Mouse (Mus musculus): Measurements from ENCODE around the gene Ly86. TPM values are rescaled to one million over a fixed set of nuclear protein-coding genes. Genes with fewer than 3 reads are reported as not detected.

Gene Ly86
- total and polyA plus RNA-seq, 3 experiments, result 172 to 427 (median 290) TPM

DNA sequence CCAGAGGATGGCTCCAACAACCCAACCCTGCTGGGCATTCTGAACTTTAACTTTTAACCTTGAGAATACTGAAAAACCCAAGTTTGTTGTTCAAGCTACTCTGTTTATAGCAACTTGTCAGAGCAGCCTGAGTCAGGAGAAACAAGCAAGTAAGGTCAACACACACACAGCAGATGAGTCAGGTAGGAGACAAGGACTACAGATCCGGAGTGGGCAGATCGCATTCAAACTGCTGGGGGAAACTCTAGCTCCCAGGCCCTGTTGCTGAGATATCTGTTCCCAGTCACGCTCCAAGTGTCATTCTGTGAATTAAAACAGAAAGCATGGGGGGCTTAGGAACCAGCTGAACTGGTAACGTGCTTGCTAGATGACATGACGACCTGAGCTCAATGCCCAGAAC, 4.0 kb downstream of the Ly86 start:
- H3K27ac ChIP-seq (ENCODE audit: insufficient read depth, low read depth), result no peak overlapping the region
- H3K4me1 ChIP-seq (ENCODE audit: control insufficient read depth in 1 of 2, insufficient read depth in 2 of 2), result peaks cover 6 to 45% of the 10 kb centered on the region in 2 experiments
- dilution Hi-C loops (cut with MboI; ENCODE audit: extremely low pct_ligation_motif_present, extremely low pct_unique_long_range_greater_than_20kb, low sequenced_read_pairs) (no loop called here), in situ Hi-C loops (cut with MboI; ENCODE audit: low pct_ligation_motif_present, low pct_unique_long_range_greater_than_20kb, low sequenced_read_pairs) (no loop called here)
- H3K79me2 ChIP-seq (replicated peaks; ENCODE audit: control insufficient read depth, extremely low read depth, insufficient read depth, poor library complexity, severe bottlenecking), result peaks cover 44% of the 10 kb centered on the region
- H3K9ac ChIP-seq (ENCODE audit: insufficient read depth, low read depth), result no peak overlapping the region
- H3K9me3 ChIP-seq (replicated peaks; ENCODE audit: low read length), result peaks cover 13% of the 10 kb centered on the region
- no peak overlapping the region for H3K4me3 ChIP-seq (replicated peaks in 1 of 3; ENCODE audit: low read depth in 2 of 3, low read length in 2 of 3, poor library complexity in 1 of 3)
- no peak for DNase-seq (ENCODE audit: extremely low read depth)
- H3K36me3 ChIP-seq (replicated peaks in 1 of 2; ENCODE audit: control insufficient read depth in 1 of 2, insufficient read depth in 1 of 2, low read length in 1 of 2), result peaks cover 14 to 52% of the 10 kb centered on the region in 2 experiments
- no peak for TF ChIP-seq NELFE (IDR thresholded peaks at IDR 0.05; ENCODE audit: low read depth, low read length)
- TF ChIP-seq RAD21 (IDR thresholded peaks at IDR 0.05; ENCODE audit: low read depth, low read length), result no peak
- no peak for TF ChIP-seq UBTF (IDR thresholded peaks at IDR 0.05; ENCODE audit: low read depth, low read length)
- TF ChIP-seq E2F4 (IDR thresholded peaks at IDR 0.05; ENCODE audit: insufficient replicate concordance, low read depth, low read length), result no peak
- no peak for TF ChIP-seq JUND (conservative IDR thresholded peaks at IDR 0.05; ENCODE audit: low read depth, low read length)
- no peak for TF ChIP-seq PAX5 (IDR thresholded peaks at IDR 0.05; ENCODE audit: low read length)
- no peak for TF ChIP-seq ETS1 (conservative IDR thresholded peaks at IDR 0.05; ENCODE audit: low read depth, low read length)
- no peak for TF ChIP-seq MAZ (IDR thresholded peaks at IDR 0.05; ENCODE audit: low read depth, low read length)
- no peak for TF ChIP-seq USF1 (IDR thresholded peaks at IDR 0.05; ENCODE audit: low read depth, low read length)
- TF ChIP-seq MAFK (IDR thresholded peaks at IDR 0.05; ENCODE audit: insufficient replicate concordance, low read length), result no peak
- no peak for TF ChIP-seq HCFC1 (IDR thresholded peaks at IDR 0.05; ENCODE audit: low read depth, low read length)
- TF ChIP-seq CHD1 (IDR thresholded peaks at IDR 0.05; ENCODE audit: low read depth, low read length), result no peak
- TF ChIP-seq CTCF (conservative IDR thresholded peaks at IDR 0.05 in 1 of 2, IDR thresholded peaks at IDR 0.05 in 1 of 2; ENCODE audit: low read depth in 2 of 2, low read length in 2 of 2), result no peak
- TF ChIP-seq POLR2AphosphoS2 (IDR thresholded peaks at IDR 0.05; ENCODE audit: low read depth, low read length), result no peak
- TF ChIP-seq TCF12 (IDR thresholded peaks at IDR 0.05; ENCODE audit: low read depth, low read length), result no peak
- TF ChIP-seq JUN (IDR thresholded peaks at IDR 0.05; ENCODE audit: insufficient read depth, low read depth, low read length), result no peak
- TF ChIP-seq SMC3 (IDR thresholded peaks at IDR 0.05; ENCODE audit: low read depth, low read length), result no peak
- no peak for TF ChIP-seq CHD2 (IDR thresholded peaks at IDR 0.05; ENCODE audit: low read length)
- H3K4me2 ChIP-seq (ENCODE audit: insufficient read depth, low read depth, poor library complexity, severe bottlenecking), result no peak overlapping the region
- H3K27me3 ChIP-seq (replicated peaks), result no peaks in the 10 kb centered on the region

DNA sequence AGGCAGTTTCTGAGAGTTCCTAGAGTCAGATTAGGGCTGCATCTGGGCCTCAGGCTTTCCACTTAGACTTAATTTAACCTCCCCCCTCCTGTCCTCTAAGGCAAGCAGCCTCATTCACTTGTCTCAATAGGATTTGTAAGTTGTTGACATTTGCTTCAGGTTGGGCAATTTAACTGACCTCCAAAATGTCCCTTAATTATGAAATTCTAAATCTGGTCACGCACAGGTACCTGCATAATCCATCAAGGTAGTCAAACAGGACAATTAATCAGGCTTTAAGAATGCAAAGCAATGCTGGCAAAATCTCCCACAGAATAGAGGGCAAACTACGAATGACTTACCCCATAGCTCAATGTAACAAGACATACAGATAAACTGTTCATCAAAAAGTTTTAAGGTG, 8.0 kb downstream of the Ly86 start:
- Histone ChIP-seq H3K4me2 (ENCODE audit: insufficient read depth, low read depth, poor library complexity, severe bottlenecking) (no peak overlapping the region), H3K27me3 (replicated peaks) (no peaks in the 10 kb centered on the region), H3K9ac (ENCODE audit: insufficient read depth, low read depth) (no peak overlapping the region), H3K4me1 (ENCODE audit: control insufficient read depth in 1 of 2, insufficient read depth in 2 of 2) (peaks cover 14 to 79% of the 10 kb centered on the region in 2 experiments), H3K79me2 (replicated peaks; ENCODE audit: control insufficient read depth, extremely low read depth, insufficient read depth, poor library complexity, severe bottlenecking) (peaks cover 28% of the 10 kb centered on the region), H3K9me3 (replicated peaks; ENCODE audit: low read length) (peaks cover 13% of the 10 kb centered on the region), H3K4me3 (replicated peaks in 1 of 3; ENCODE audit: low read depth in 2 of 3, low read length in 2 of 3, poor library complexity in 1 of 3) (no peak overlapping the region), H3K27ac (ENCODE audit: insufficient read depth, low read depth) (no peak overlapping the region), H3K36me3 (replicated peaks in 1 of 2; ENCODE audit: control insufficient read depth in 1 of 2, insufficient read depth in 1 of 2, low read length in 1 of 2) (peaks cover 14 to 79% of the 10 kb centered on the region in 2 experiments)
- dilution Hi-C loops (cut with MboI; ENCODE audit: extremely low pct_ligation_motif_present, extremely low pct_unique_long_range_greater_than_20kb, low sequenced_read_pairs), result no loop called here
- no peak for DNase-seq (ENCODE audit: extremely low read depth)
- TF ChIP-seq USF1 (IDR thresholded peaks at IDR 0.05; ENCODE audit: low read depth, low read length) (no peak), USF2 (conservative IDR thresholded peaks at IDR 0.05; ENCODE audit: low read depth, low read length) (no peak), ETS1 (conservative IDR thresholded peaks at IDR 0.05; ENCODE audit: low read depth, low read length) (no peak), PAX5 (IDR thresholded peaks at IDR 0.05; ENCODE audit: low read length) (no peak), CHD1 (IDR thresholded peaks at IDR 0.05; ENCODE audit: low read depth, low read length) (no peak), NELFE (IDR thresholded peaks at IDR 0.05; ENCODE audit: low read depth, low read length) (no peak), EP300 (IDR thresholded peaks at IDR 0.05; ENCODE audit: low read length) (no peak), MYC (IDR thresholded peaks at IDR 0.05; ENCODE audit: low read depth, low read length) (no peak), IRF4 (IDR thresholded peaks at IDR 0.05; ENCODE audit: low read depth, low read length) (no peak), JUN (IDR thresholded peaks at IDR 0.05; ENCODE audit: insufficient read depth, low read depth, low read length) (no peak), CHD2 (IDR thresholded peaks at IDR 0.05; ENCODE audit: low read length) (no peak), E2F4 (IDR thresholded peaks at IDR 0.05; ENCODE audit: insufficient replicate concordance, low read depth, low read length) (no peak), KAT2A (IDR thresholded peaks at IDR 0.05; ENCODE audit: insufficient replicate concordance, low read length) (no peak), UBTF (IDR thresholded peaks at IDR 0.05; ENCODE audit: low read depth, low read length) (no peak), CTCF (conservative IDR thresholded peaks at IDR 0.05 in 1 of 2, IDR thresholded peaks at IDR 0.05 in 1 of 2; ENCODE audit: low read depth in 2 of 2, low read length in 2 of 2) (no peak), MEF2A (IDR thresholded peaks at IDR 0.05; ENCODE audit: borderline replicate concordance, low read depth, low read length) (no peak), MAZ (IDR thresholded peaks at IDR 0.05; ENCODE audit: low read depth, low read length) (no peak), HCFC1 (IDR thresholded peaks at IDR 0.05; ENCODE audit: low read depth, low read length) (no peak), ZNF384 (IDR thresholded peaks at IDR 0.05; ENCODE audit: low read depth, low read length) (no peak), NRF1 (IDR thresholded peaks at IDR 0.05; ENCODE audit: low read depth, low read length) (no peak)
- in situ Hi-C loops (cut with MboI; ENCODE audit: low pct_ligation_motif_present, low pct_unique_long_range_greater_than_20kb, low sequenced_read_pairs), result no loop called here
